Mouse (Mus musculus): ENCODE measurements around the gene Adgrg2.
A peak's percentile ranks its signal among the peaks of the same experiment; 100 is the strongest.

Adgrg2 gene

GRCm38 (mm10) chrX:160390464-160390956, at the start of gene Adgrg2:
TSS of gene Adgrg2 (plus strand) at chrX:160390690.
- peak; percentile 23 for DNase-seq (ENCODE audit: low spot score)

- DNase-seq (ENCODE audit: low spot score): no peak
These were observed 39.5 kb upstream of the Adgrg2 start for GRCm38 (mm10) chrX:160350995-160351394.

GRCm38 (mm10) chrX:160351967-160352677, 38.4 kb upstream of the Adgrg2 start:
- DNase-seq (ENCODE audit: low spot score): no peak

GRCm38 (mm10) chrX:160384748-160385501, 5.6 kb upstream of the Adgrg2 start:
- no peak for DNase-seq (ENCODE audit: low spot score)

- no peak for DNase-seq (ENCODE audit: low spot score)
These were observed 5.1 kb upstream of the Adgrg2 start for GRCm38 (mm10) chrX:160385502-160385772.

- no peak for DNase-seq (ENCODE audit: low spot score)
These were observed 22.5 kb downstream of the Adgrg2 start for GRCm38 (mm10) chrX:160412930-160413453.

GRCm38 (mm10) chrX:160413881-160414395, 23.4 kb downstream of the Adgrg2 start:
- no peak for DNase-seq (ENCODE audit: low spot score)

GRCm38 (mm10) chrX:160418397-160418796, 27.9 kb downstream of the Adgrg2 start:
- no peak for DNase-seq (ENCODE audit: low spot score)

- DNase-seq (ENCODE audit: low spot score): no peak
These were observed 33.2 kb downstream of the Adgrg2 start for GRCm38 (mm10) chrX:160423737-160424136.

GRCm38 (mm10) chrX:160426486-160426885, 36.0 kb downstream of the Adgrg2 start:
- no peak for DNase-seq (ENCODE audit: low spot score)

- DNase-seq (ENCODE audit: low spot score): no peak
These were observed 36.4 kb downstream of the Adgrg2 start for GRCm38 (mm10) chrX:160426930-160427329.

GRCm38 (mm10) chrX:160432192-160432591, 41.7 kb downstream of the Adgrg2 start:
- DNase-seq (ENCODE audit: low spot score): no peak

- DNase-seq (ENCODE audit: low spot score): no peak
These were observed 50.8 kb downstream of the Adgrg2 start for GRCm38 (mm10) chrX:160441272-160441671.

GRCm38 (mm10) chrX:160448351-160448750, 57.9 kb downstream of the Adgrg2 start:
- DNase-seq (ENCODE audit: low spot score): no peak

- no peak for DNase-seq (ENCODE audit: low spot score)
These were observed 58.9 kb downstream of the Adgrg2 start for GRCm38 (mm10) chrX:160449363-160449762.

- DNase-seq (ENCODE audit: low spot score): no peak
These were observed 65.2 kb downstream of the Adgrg2 start for GRCm38 (mm10) chrX:160455686-160456085.

- DNase-seq (ENCODE audit: low spot score): no peak
These were observed 80.8 kb downstream of the Adgrg2 start for GRCm38 (mm10) chrX:160471257-160471786.

- DNase-seq (ENCODE audit: low spot score): no peak
These were observed 99.3 kb downstream of the Adgrg2 start for GRCm38 (mm10) chrX:160489784-160490183.

GRCm38 (mm10) chrX:160494333-160494732, 103.8 kb downstream of the Adgrg2 start:
- DNase-seq (ENCODE audit: low spot score): no peak

GRCm38 (mm10) chrX:160494921-160495320, 104.4 kb downstream of the Adgrg2 start:
- no peak for DNase-seq (ENCODE audit: low spot score)

- DNase-seq (ENCODE audit: low spot score): no peak
These were observed 106.0 kb downstream of the Adgrg2 start for GRCm38 (mm10) chrX:160496473-160496872.

- DNase-seq (ENCODE audit: low spot score): no peak
These were observed 110.6 kb downstream of the Adgrg2 start for GRCm38 (mm10) chrX:160501095-160501494.

GRCm38 (mm10) chrX:160501687-160502047, 111.2 kb downstream of the Adgrg2 start:
- no peak for DNase-seq (ENCODE audit: low spot score)

Measured in embryo, embryonic 10 days (tissue).